Mouse (Mus musculus): ENCODE data around the gene Srrm4.

DNA sequence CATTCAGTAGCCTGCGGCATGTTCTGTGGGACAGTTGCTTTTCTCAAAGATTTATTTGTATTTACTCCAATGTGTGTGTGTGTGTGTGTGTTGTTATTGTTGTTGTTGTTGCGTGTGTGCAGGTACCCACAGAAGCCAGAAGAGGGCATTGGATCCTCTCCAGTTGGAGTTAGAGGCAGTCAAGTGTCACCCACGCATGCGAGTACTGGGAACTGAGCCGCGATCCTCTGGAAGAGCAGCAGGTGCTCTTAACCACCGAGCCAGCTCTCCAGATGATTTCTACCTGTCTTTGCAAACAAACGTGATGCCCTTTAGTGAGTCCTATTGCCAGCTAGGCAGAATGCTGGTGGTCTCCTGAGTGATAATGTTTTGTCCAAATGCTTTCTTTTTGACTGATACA lies 24.3 kb downstream of the Srrm4 start:
- TF ChIP-seq MAFK (IDR thresholded peaks at IDR 0.05; ENCODE audit: insufficient read depth, low read depth, low read length) (no peak), ZNF384 (IDR thresholded peaks at IDR 0.05; ENCODE audit: low read depth, low read length) (no peak)
